Mouse (Mus musculus): ENCODE data around the gene Arhgap24. TPM values are rescaled to one million over a fixed set of nuclear protein-coding genes. Genes with fewer than 3 reads are reported as not detected.

The Arhgap24 gene
- total and polyA plus RNA-seq, 2 experiments = 4.6 to 6.9 TPM

DNA sequence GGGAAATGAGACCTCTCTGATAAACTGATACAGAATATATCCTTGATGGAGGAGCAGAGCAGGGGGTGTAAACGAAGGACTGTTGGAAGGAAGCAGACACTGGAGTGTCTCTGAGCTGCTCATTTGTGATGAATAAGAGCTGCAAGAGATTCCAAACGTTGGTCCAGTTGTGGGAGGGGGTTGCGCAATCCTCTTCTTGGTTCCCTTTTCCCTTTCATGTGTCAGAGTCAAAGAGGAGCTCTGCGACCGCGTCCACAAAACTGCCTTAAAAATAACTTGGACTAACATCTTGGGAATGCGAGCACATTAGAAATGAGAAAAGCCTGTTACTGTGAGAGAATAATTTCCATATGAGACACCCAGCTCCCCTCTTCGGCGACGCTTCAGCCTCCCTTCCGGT is 312.3 kb downstream of the Arhgap24 start:
- no peaks in the 10 kb centered on the region for H3K27me3 ChIP-seq (ENCODE audit: control insufficient read depth, insufficient read depth, low read length)
- no peaks in the 10 kb centered on the region for H3K4me1 ChIP-seq (ENCODE audit: control insufficient read depth, insufficient read depth, low read length)
- TF ChIP-seq CTCF (IDR thresholded peaks at IDR 0.05; ENCODE audit: low read depth, low read length) = no peak
- no peak for TF ChIP-seq POLR2A (IDR thresholded peaks at IDR 0.05; ENCODE audit: extremely low read depth, insufficient read depth, low read length)
- no peak overlapping the region for H3K9ac ChIP-seq (ENCODE audit: low read depth, low read length)
- H3K4me3 ChIP-seq (ENCODE audit: insufficient read depth, low read depth, low read length) = no peak overlapping the region
- WGBS = 77% methylated on average over 11 of the region's 11 CpGs
- no peak for DNase-seq (ENCODE audit: extremely low read depth, low read depth, low spot score)
- peaks cover 3% of the 10 kb centered on the region; the same call in 1 of the 2 replicates for H3K79me2 ChIP-seq (ENCODE audit: control insufficient read depth, insufficient read depth, low read length)
- no peak overlapping the region for H3K27ac ChIP-seq (replicated peaks; ENCODE audit: insufficient read depth, low read depth, low read length)
- H3K36me3 ChIP-seq (ENCODE audit: control insufficient read depth, insufficient read depth, low read length) = no peaks in the 10 kb centered on the region

- Histone ChIP-seq H3K79me2 (ENCODE audit: control insufficient read depth, insufficient read depth, low read length) (peaks cover 3% of the 10 kb centered on the region; the same call in 1 of the 2 replicates), H3K4me1 (ENCODE audit: control insufficient read depth, insufficient read depth, low read length) (peaks cover 1% of the 10 kb centered on the region; the same call in 1 of the 2 replicates), H3K4me3 (ENCODE audit: insufficient read depth, low read depth, low read length) (no peak overlapping the region), H3K27me3 (ENCODE audit: control insufficient read depth, insufficient read depth, low read length) (no peaks in the 10 kb centered on the region), H3K36me3 (ENCODE audit: control insufficient read depth, insufficient read depth, low read length) (no peaks in the 10 kb centered on the region), H3K9ac (ENCODE audit: low read depth, low read length) (no peak overlapping the region), H3K27ac (replicated peaks; ENCODE audit: insufficient read depth, low read depth, low read length) (no peak overlapping the region)
- WGBS = 72% methylated on average over 3 of the region's 3 CpGs
- TF ChIP-seq CTCF (IDR thresholded peaks at IDR 0.05; ENCODE audit: low read depth, low read length) (no peak), POLR2A (IDR thresholded peaks at IDR 0.05; ENCODE audit: extremely low read depth, insufficient read depth, low read length) (no peak)
- no peak for DNase-seq (ENCODE audit: extremely low read depth, low read depth, low spot score)
Observed at GRCm38 (mm10) chr5:102801469-102801868, 320.3 kb downstream of the Arhgap24 start.

- TF ChIP-seq CTCF (IDR thresholded peaks at IDR 0.05; ENCODE audit: low read depth, low read length) (no peak), POLR2A (IDR thresholded peaks at IDR 0.05; ENCODE audit: extremely low read depth, insufficient read depth, low read length) (no peak)
- Histone ChIP-seq H3K27me3 (ENCODE audit: control insufficient read depth, insufficient read depth, low read length) (no peaks in the 10 kb centered on the region), H3K36me3 (ENCODE audit: control insufficient read depth, insufficient read depth, low read length) (no peaks in the 10 kb centered on the region), H3K27ac (replicated peaks; ENCODE audit: insufficient read depth, low read depth, low read length) (no peak overlapping the region), H3K4me3 (ENCODE audit: insufficient read depth, low read depth, low read length) (no peak overlapping the region), H3K9ac (ENCODE audit: low read depth, low read length) (no peak overlapping the region), H3K79me2 (ENCODE audit: control insufficient read depth, insufficient read depth, low read length) (no peaks in the 10 kb centered on the region), H3K4me1 (ENCODE audit: control insufficient read depth, insufficient read depth, low read length) (peaks cover 4% of the 10 kb centered on the region; the same call in 1 of the 2 replicates)
- DNase-seq (ENCODE audit: extremely low read depth, low read depth, low spot score) = no peak
- WGBS = 93% methylated on average over 6 of the region's 6 CpGs
Observed at GRCm38 (mm10) chr5:102802833-102803232, 321.6 kb downstream of the Arhgap24 start.

GRCm38 (mm10) chr5:102803675-102804074 is 322.5 kb downstream of the Arhgap24 start:
- Histone ChIP-seq H3K9ac (ENCODE audit: low read depth, low read length) (no peak overlapping the region), H3K27me3 (ENCODE audit: control insufficient read depth, insufficient read depth, low read length) (no peaks in the 10 kb centered on the region), H3K27ac (replicated peaks; ENCODE audit: insufficient read depth, low read depth, low read length) (no peak overlapping the region), H3K79me2 (ENCODE audit: control insufficient read depth, insufficient read depth, low read length) (no peaks in the 10 kb centered on the region), H3K4me1 (ENCODE audit: control insufficient read depth, insufficient read depth, low read length) (peaks cover 4% of the 10 kb centered on the region; the same call in 1 of the 2 replicates), H3K4me3 (ENCODE audit: insufficient read depth, low read depth, low read length) (no peak overlapping the region), H3K36me3 (ENCODE audit: control insufficient read depth, insufficient read depth, low read length) (no peaks in the 10 kb centered on the region)
- no peak for DNase-seq (ENCODE audit: extremely low read depth, low read depth, low spot score)
- WGBS = 78% methylated on average over 4 of the region's 4 CpGs
- TF ChIP-seq CTCF (IDR thresholded peaks at IDR 0.05; ENCODE audit: low read depth, low read length) (no peak), POLR2A (IDR thresholded peaks at IDR 0.05; ENCODE audit: extremely low read depth, insufficient read depth, low read length) (no peak)

- TF ChIP-seq CTCF (IDR thresholded peaks at IDR 0.05; ENCODE audit: low read depth, low read length) (no peak), POLR2A (IDR thresholded peaks at IDR 0.05; ENCODE audit: extremely low read depth, insufficient read depth, low read length) (no peak)
- no peak overlapping the region for H3K4me3 ChIP-seq (ENCODE audit: insufficient read depth, low read depth, low read length)
- H3K4me1 ChIP-seq (ENCODE audit: control insufficient read depth, insufficient read depth, low read length) = peaks cover 7% of the 10 kb centered on the region; the same call in 1 of the 2 replicates
- DNase-seq (ENCODE audit: extremely low read depth, low read depth, low spot score) = peak; percentile 52
- H3K36me3 ChIP-seq (ENCODE audit: control insufficient read depth, insufficient read depth, low read length) = no peaks in the 10 kb centered on the region
- no peak overlapping the region for H3K27ac ChIP-seq (replicated peaks; ENCODE audit: insufficient read depth, low read depth, low read length)
- no peaks in the 10 kb centered on the region for H3K79me2 ChIP-seq (ENCODE audit: control insufficient read depth, insufficient read depth, low read length)
- H3K27me3 ChIP-seq (ENCODE audit: control insufficient read depth, insufficient read depth, low read length) = no peaks in the 10 kb centered on the region
- H3K9ac ChIP-seq (ENCODE audit: low read depth, low read length) = no peak overlapping the region
Observed at GRCm38 (mm10) chr5:102807518-102807917, 326.3 kb downstream of the Arhgap24 start.

GRCm38 (mm10) chr5:102810366-102810957 is 329.3 kb downstream of the Arhgap24 start:
- no peak overlapping the region for H3K9ac ChIP-seq (ENCODE audit: low read depth, low read length)
- peaks cover 7% of the 10 kb centered on the region; the same call in 1 of the 2 replicates for H3K4me1 ChIP-seq (ENCODE audit: control insufficient read depth, insufficient read depth, low read length)
- no peak for DNase-seq (ENCODE audit: extremely low read depth, low read depth, low spot score)
- H3K27ac ChIP-seq (replicated peaks; ENCODE audit: insufficient read depth, low read depth, low read length) = no peak overlapping the region
- H3K27me3 ChIP-seq (ENCODE audit: control insufficient read depth, insufficient read depth, low read length) = no peaks in the 10 kb centered on the region
- 51% methylated on average over 7 of the region's 7 CpGs for WGBS
- TF ChIP-seq POLR2A (IDR thresholded peaks at IDR 0.05; ENCODE audit: extremely low read depth, insufficient read depth, low read length) (no peak), CTCF (IDR thresholded peaks at IDR 0.05; ENCODE audit: low read depth, low read length) (no peak)
- no peak overlapping the region for H3K4me3 ChIP-seq (ENCODE audit: insufficient read depth, low read depth, low read length)
- H3K36me3 ChIP-seq (ENCODE audit: control insufficient read depth, insufficient read depth, low read length) = no peaks in the 10 kb centered on the region
- no peaks in the 10 kb centered on the region for H3K79me2 ChIP-seq (ENCODE audit: control insufficient read depth, insufficient read depth, low read length)
